Mouse (Mus musculus): ENCODE measurements around the gene Mum1. TPM values are rescaled to one million over a fixed set of nuclear protein-coding genes. Genes with fewer than 3 reads are reported as not detected.

Mum1 gene
- total RNA-seq, 2 experiments from 2014 or later: 37.4 to 45.1 TPM

GRCm38 (mm10) chr10:80265149-80265486 is 38.9 kb downstream of the Mum1 start:
- no peak for DNase-seq (ENCODE audit: low spot score in 2 of 2)

GRCm38 (mm10) chr10:80270099-80270498 is 43.9 kb downstream of the Mum1 start:
- DNase-seq (ENCODE audit: low spot score in 2 of 2): no peak

GRCm38 (mm10) chr10:80270734-80271181 is 44.5 kb downstream of the Mum1 start:
- no peak for DNase-seq (ENCODE audit: low spot score in 2 of 2)

- no peak for DNase-seq (ENCODE audit: low spot score in 2 of 2)
Measured at GRCm38 (mm10) chr10:80271186-80271843, 45.1 kb downstream of the Mum1 start.

GRCm38 (mm10) chr10:80271870-80272585 is 45.8 kb downstream of the Mum1 start:
- no peak for DNase-seq (ENCODE audit: low spot score in 2 of 2)

GRCm38 (mm10) chr10:80273847-80274246 is 47.6 kb downstream of the Mum1 start:
- no peak for DNase-seq (ENCODE audit: low spot score in 2 of 2)

GRCm38 (mm10) chr10:80276238-80276637 is 50.0 kb downstream of the Mum1 start:
- DNase-seq (ENCODE audit: low spot score in 2 of 2): no peak

- DNase-seq (ENCODE audit: low spot score in 2 of 2): no peak
Measured at GRCm38 (mm10) chr10:80278390-80278789, 52.2 kb downstream of the Mum1 start.

GRCm38 (mm10) chr10:80279273-80279672 is 53.0 kb downstream of the Mum1 start:
- no peak for DNase-seq (ENCODE audit: low spot score in 2 of 2)

GRCm38 (mm10) chr10:80281304-80281703 is 55.1 kb downstream of the Mum1 start:
- no peak for DNase-seq (ENCODE audit: low spot score in 2 of 2)

- no peak for DNase-seq (ENCODE audit: low spot score in 2 of 2)
Measured at GRCm38 (mm10) chr10:80281921-80282371, 55.7 kb downstream of the Mum1 start.

- no peak for DNase-seq (ENCODE audit: low spot score in 2 of 2)
Measured at GRCm38 (mm10) chr10:80282481-80283441, 56.5 kb downstream of the Mum1 start.

GRCm38 (mm10) chr10:80285222-80286070 is 59.2 kb downstream of the Mum1 start:
- DNase-seq (ENCODE audit: low spot score in 2 of 2): no peak

- no peak for DNase-seq (ENCODE audit: low spot score in 2 of 2)
Measured at GRCm38 (mm10) chr10:80288097-80288496, 61.9 kb downstream of the Mum1 start.

GRCm38 (mm10) chr10:80288657-80289056 is 62.4 kb downstream of the Mum1 start:
- no peak for DNase-seq (ENCODE audit: low spot score in 2 of 2)

- DNase-seq (ENCODE audit: low spot score in 2 of 2): peak; percentile 89 to 94
Measured at GRCm38 (mm10) chr10:80292251-80293146, 66.3 kb downstream of the Mum1 start, which contains the start of gene Rps15. Rps15 (plus strand) TSS chr10:80292453.

- no peak for DNase-seq (ENCODE audit: low spot score in 2 of 2)
Measured at GRCm38 (mm10) chr10:80293325-80293724, 67.1 kb downstream of the Mum1 start.
